Mouse (Mus musculus) urinary bladder, adult 18-20 months (tissue): ENCODE measurements around the gene Fgfr1op2.
"Not testable (repeated sequence)": the region's sequence is repeated elsewhere in the genome, so short reads cannot be mapped to it uniquely, and the experiment has no call there.

ENCODE experiments used
- DNase-seq, 2 experiments: peaks; one replicate each; pipeline ENCODE4 v3.0.0; 2022; ENCODE audit warnings: low spot score in 2 of 2, mixed read lengths in 2 of 2

Fgfr1op2 gene

DNA sequence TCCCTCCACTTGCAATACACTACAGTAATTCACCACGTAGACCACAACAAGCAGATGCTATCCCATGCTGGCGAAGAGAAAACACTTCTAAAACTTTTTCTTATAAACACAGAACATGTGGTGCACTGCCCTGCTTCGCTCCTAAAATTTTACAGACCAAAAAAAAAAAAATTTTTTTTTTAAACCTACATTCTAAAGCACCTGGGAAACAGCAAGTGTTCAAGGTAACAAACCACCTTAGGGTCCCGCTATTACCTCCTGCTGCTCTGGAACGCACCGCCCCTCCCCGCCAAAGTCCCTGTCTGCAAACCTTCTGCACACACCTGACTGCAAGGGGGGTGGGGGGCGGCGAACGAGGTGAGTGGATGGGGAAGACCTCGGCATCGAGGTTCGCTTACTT, at the start of gene Fgfr1op2:
Fgfr1op2 (plus strand) TSS at position 301 of the 400 bp plus-strand sequence.
- DNase-seq = no peak

DNA sequence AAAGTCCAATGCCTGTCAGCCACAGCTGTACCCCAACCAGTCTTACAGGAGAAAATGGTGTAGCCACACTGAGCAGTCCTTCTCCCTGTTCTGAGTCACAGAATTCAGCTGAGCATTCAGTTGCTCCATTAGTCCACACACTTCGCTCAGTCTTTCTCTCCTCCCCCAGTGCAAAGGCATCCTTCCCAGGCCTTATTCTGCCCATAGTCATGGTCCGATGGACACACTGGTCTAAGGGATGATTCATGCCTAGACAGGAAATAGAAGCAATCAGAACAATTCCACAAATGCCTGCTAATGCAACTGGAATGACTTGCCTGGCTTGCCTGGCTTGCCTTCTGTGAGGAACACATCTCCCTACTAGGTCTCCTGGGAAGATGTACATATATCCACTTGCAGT, 49.5 kb upstream of the Fgfr1op2 start:
- DNase-seq = no peak

DNA sequence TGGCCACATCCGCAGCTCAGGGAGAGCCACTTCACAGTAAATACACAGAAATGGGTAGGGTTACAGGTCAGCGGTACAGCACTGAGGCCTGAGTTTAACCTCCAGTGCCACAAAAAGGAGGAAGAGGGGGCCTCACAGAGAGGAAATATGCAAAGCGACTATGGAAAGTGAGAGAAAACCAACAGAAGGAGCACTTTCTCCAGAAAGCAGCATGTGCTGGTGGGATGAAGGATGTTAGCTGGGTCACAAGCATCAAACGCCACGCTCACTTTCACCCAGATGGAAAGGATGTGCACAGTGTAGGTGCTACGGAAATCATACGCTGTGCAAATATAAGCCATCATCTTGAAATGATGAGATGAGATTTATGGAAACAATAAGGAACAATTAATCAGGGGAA, 46.6 kb upstream of the Fgfr1op2 start:
- DNase-seq = no peak

GRCm38 (mm10) chr6:146530769-146531168, 46.2 kb upstream of the Fgfr1op2 start:
- no peak for DNase-seq

DNA sequence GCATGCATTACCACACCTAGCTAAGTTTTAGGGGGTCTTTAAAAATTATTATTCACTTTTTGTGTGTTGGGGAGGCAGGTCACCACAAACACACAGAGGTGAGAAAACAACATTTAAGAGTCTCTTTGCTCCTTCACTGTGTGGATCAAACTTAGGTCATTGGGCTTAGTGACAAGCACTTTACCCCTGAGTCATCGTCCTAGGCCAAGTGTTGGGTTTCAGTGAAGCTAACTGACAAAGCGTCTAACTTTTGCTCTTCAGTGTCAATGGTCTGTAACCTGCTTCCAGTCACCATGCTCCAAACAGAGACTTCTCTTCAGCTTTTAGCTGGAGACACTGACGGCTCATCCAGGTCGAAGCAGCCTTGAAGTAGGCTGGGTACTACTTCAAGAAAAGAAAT, 43.9 kb upstream of the Fgfr1op2 start:
- DNase-seq = no peak

DNA sequence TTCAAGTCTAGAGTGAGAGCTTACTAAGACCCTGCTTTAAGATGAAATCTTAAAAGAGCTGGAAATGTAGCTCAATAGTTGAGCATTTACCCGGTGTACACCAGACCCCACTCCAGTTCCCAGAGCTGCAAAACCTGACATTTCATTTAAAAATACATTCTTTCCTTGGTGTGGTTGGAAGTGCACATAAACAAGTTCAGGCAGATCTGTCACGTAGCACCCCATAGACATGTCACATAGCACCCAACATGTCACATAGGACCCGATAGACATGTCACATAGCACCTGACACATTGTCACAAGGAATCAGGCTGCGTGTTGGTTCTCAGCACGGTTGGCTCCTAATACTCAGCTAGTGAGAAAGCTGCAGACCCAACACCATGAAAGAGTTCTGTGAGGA, 41.5 kb upstream of the Fgfr1op2 start:
- no peak for DNase-seq

GRCm38 (mm10) chr6:146537111-146537510, 39.9 kb upstream of the Fgfr1op2 start:
- DNase-seq = no peak

DNA sequence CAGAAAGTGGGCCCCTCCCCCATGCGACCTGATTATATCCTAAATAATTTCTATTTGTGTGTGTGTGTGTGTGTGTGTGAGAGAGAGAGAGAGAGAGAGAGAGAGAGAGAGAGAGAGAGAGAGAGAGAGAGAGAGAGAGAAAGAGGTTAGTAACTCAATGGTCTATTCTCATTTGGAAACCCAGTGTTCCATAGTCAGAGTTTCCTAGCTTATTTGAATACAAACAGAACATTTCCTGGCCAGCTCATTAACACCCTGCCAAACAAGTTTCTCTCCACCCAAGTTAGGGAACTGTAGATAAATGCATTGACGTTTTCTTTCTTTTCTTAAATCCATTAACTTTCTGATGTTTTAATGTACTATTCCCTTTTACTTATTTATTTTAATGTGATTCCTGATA, 38.9 kb upstream of the Fgfr1op2 start:
- no peak for DNase-seq

- no peak for DNase-seq
These were observed 38.3 kb upstream of the Fgfr1op2 start for GRCm38 (mm10) chr6:146538661-146539060.

- no peak for DNase-seq
These were observed 36.6 kb upstream of the Fgfr1op2 start for GRCm38 (mm10) chr6:146540386-146540785.

DNA sequence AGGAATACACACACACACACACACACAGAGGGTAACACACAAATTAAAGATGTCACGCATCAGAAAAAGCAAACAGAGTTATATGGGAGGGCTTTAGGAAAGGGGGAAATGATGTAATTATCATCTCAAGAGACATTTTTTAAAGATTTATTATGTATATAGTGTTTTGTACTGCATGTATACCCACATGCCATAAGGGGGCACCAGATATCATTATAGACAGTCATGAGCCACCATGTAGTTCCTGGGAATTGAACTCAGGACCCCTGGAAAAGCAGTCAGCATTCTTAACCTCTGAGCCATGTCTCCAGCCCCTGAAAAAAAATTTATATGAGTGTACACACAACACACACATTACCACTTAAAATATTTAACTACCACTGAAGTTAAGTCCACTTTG, 32.4 kb upstream of the Fgfr1op2 start:
- DNase-seq = no peak

GRCm38 (mm10) chr6:146545289-146545865, 31.6 kb upstream of the Fgfr1op2 start:
- DNase-seq = no peak

GRCm38 (mm10) chr6:146550421-146550820, 26.6 kb upstream of the Fgfr1op2 start:
- DNase-seq = no peak

DNA sequence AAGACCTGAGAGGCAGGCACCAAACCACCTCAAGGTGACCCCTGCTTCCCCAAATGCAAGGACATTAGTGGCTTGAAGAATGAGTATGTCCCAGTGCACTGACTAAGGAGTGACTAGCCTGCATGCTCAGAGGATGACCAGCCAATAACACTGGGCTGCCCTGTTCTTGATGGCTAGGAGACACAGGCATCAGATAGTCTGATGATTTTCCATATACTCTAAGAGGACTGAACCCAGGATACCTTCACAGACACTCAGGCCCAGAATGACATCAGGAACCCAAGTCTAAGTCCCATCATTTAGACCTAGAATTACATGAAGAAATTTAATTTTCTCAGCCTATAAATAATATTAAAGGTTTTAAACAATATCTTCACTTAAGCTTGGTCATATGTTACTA, 25.7 kb upstream of the Fgfr1op2 start:
- DNase-seq = no peak

GRCm38 (mm10) chr6:146562461-146562860, 14.5 kb upstream of the Fgfr1op2 start:
- DNase-seq = not testable (repeated sequence)

GRCm38 (mm10) chr6:146572073-146572472, 4.9 kb upstream of the Fgfr1op2 start:
- DNase-seq = no peak

- peak; percentile 88 to 94 for DNase-seq
These were observed 507 bp downstream of the Fgfr1op2 start, which contains the start of gene Ints13 for GRCm38 (mm10) chr6:146577310-146578109. Gene Ints13, minus strand, starts transcription at chr6:146577835.

DNA sequence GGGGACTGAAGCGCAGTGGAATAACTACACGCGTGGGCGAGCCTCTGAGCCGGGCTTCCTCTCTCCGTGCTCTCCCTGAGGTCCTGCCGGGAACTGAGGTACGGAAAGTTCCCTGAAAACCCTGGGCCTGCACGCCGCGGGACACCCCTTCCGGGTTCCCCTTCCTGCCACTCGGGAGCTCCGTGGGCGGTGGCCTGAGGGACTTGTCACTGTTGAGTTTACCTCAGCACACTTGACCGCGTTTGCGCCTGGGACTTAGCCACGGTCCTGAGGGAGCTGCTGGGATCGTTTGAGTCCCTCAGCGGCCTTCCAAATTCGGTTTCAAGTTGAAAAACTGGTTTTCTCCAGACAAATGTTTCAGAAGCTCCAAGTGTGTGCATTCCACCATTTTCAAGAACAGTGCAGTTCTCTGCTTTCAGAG, 1.1 kb downstream of the Fgfr1op2 start:
- peak; percentile 68 to 71 for DNase-seq

GRCm38 (mm10) chr6:146578586-146578985, 1.6 kb downstream of the Fgfr1op2 start:
- DNase-seq = no peak

GRCm38 (mm10) chr6:146580381-146580926, 3.5 kb downstream of the Fgfr1op2 start:
- DNase-seq = no peak

DNA sequence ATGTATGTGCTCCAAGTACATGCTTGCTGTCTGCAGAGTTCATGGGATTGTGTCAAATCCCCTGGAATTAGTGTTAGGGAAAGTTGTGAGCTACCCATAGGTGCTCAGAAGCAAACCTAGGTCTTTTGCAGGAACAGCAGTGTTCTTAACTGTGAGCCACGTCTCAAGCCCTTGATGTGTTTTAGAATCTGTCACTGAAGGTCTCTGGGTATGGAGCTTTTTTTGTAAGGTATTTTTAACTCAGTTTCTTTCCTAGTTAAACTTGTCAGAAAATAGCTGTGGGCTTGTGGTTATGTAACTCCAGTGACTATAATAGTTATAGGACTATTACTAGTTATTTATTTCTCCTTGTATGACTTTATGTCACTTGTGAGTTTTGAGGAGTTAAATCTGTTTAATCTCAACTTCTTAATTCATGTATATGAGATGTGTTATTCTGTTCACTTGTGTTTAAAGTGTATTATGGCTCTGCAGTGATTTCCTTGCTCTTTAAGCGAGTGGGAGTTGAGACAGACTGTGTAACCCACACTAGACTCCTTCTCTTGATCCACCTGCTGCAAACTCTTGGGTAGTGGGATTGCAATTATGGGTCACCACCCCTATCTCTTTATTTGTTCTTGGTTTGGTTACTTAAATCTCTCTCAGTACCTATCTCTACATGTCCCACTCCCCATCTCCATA, 6.5 kb downstream of the Fgfr1op2 start:
- DNase-seq = no peak

DNA sequence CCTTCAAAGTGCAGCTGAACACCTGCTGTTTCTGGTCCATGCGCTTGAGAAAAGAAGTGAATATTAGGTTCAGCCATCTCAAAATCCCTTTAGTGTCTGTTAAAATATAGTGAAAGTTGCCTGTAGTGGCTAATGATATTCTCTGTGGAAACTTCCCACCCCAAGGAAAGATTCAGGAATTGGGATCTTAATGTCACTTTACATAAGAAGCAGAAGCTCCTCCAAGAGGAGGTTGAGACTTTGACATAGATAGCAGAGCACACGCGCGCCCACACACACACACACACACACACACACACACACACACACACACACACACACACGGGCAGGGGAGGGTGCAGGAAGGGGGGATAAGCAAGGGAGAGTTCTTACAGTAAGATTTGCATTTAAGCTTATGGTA, 8.1 kb downstream of the Fgfr1op2 start:
- no peak for DNase-seq
